Mouse (Mus musculus) intestine, postnatal 0 days (tissue): Measurements from ENCODE around the gene Psmb6. TPM values are rescaled to one million over a fixed set of nuclear protein-coding genes. Genes with fewer than 3 reads are reported as not detected.
"Not testable (repeated sequence)": the region's sequence is repeated elsewhere in the genome, so short reads cannot be mapped to it uniquely, and the experiment has no call there.

Source experiments
- ATAC-seq: fragments of 200-750 bp; cut with Nextera tagmentation; 2 replicates; pipeline ENCODE4 v1.8.0; 2017; ENCODE audit warnings: mild to moderate bottlenecking, moderate TSS enrichment, moderate library complexity
- H3K27ac ChIP-seq: fragments of 300-500 bp; sonication (generic); 2 replicates; pipeline ENCODE4 v1.5.1; 2014; ENCODE audit warnings: mild to moderate bottlenecking, low read depth, low read length, moderate library complexity
- H3K27me3 ChIP-seq: fragments of 300-500 bp; sonication (generic); replicated peaks from 2 replicates; pipeline ENCODE4 v1.6.1; 2014; ENCODE audit warnings: low read length, mixed read lengths; ENCODE audit not compliant: control insufficient read depth, insufficient read depth
- H3K36me3 ChIP-seq: fragments of 300-500 bp; sonication (generic); 2 replicates; pipeline ENCODE4 v1.6.1; 2014; ENCODE audit warnings: mild to moderate bottlenecking, moderate library complexity; ENCODE audit not compliant: control insufficient read depth, insufficient read depth
- H3K4me1 ChIP-seq: fragments of 300-500 bp; sonication (generic); replicated peaks from 2 replicates; pipeline ENCODE4 v1.6.1; 2014; ENCODE audit warnings: antibody characterized with exemption, low read length, mixed read lengths; ENCODE audit not compliant: control insufficient read depth, insufficient read depth
- H3K4me2 ChIP-seq: fragments of 300-500 bp; sonication (generic); replicated peaks from 2 replicates; pipeline ENCODE4 v1.6.1; 2014; ENCODE audit warnings: low read depth, mild to moderate bottlenecking, moderate library complexity
- H3K4me3 ChIP-seq: fragments of 300-500 bp; sonication (generic); 2 replicates; pipeline ENCODE4 v1.5.1; 2014; ENCODE audit warnings: low read depth, low read length
- H3K9ac ChIP-seq: fragments of 300-500 bp; sonication (generic); 2 replicates; pipeline ENCODE4 v1.6.1; 2014; ENCODE audit warnings: mild to moderate bottlenecking, low read depth, low read length
- H3K9me3 ChIP-seq: fragments of 300-500 bp; sonication (generic); 2 replicates; pipeline ENCODE4 v1.6.1; 2016; ENCODE audit warnings: mixed run types; ENCODE audit not compliant: control insufficient read depth
- CTCF ChIP-seq: sonication (generic); IDR thresholded peaks from 2 replicates; pipeline ENCODE4 v1.5.1; 2016; ENCODE audit warnings: low read depth, mild to moderate bottlenecking, control low read depth, antibody characterized with exemption, moderate library complexity
- WGBS: fragments of 180-500 bp; shearing (Covaris S2); extraction: QIAGEN DNeasy Blood & Tissue Kit; methylation state at CpG from one replicate; pipeline ENCODE4 v1.1.7; 2014; 5-methylcytosine and 5-hydroxymethylcytosine counted together
- polyA plus RNA-seq: library from polyadenylated mRNA; unstranded; fragments of >200 nt; fragmentation: Nextera tagmentation; extraction: Ambion mirVana; gene quantifications from 2 replicates; pipeline ENCODE4 v1.2.1, GENCODE M21; 2015

The Psmb6 gene
- polyA plus RNA-seq, 1 experiment from 2014 or later, result 489 TPM

DNA sequence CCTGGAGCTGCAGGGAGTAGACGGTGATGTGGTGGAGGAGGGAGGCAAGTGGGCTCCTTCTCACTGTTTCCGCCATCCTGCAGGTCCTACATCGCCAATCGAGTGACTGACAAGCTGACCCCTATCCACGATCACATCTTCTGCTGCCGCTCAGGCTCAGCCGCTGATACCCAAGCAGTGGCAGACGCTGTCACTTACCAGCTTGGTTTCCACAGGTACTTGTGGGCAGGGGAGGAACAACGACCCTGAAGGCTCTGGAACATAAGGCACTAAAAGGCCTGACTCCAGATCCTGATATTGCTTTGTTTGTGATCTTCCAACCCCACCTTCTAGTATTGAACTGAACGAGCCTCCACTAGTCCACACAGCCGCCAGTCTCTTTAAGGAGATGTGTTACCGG lies 1.0 kb downstream of the Psmb6 start:
- no peak for ATAC-seq
- Histone ChIP-seq H3K27me3 (no peaks in the 10 kb centered on the region), H3K4me3 (no peak overlapping the region; the same call in 1 of the 2 replicates), H3K4me2 (peak overlapping the region; percentile 71), H3K9me3 (no peaks in the 10 kb centered on the region), H3K9ac (no peak overlapping the region), H3K4me1 (no peaks in the 10 kb centered on the region), H3K27ac (no peak overlapping the region), H3K36me3 (peaks cover 26% of the 10 kb centered on the region)
- WGBS, result 82% methylated on average over 12 of the region's 12 CpGs
- no peak for TF ChIP-seq CTCF

DNA sequence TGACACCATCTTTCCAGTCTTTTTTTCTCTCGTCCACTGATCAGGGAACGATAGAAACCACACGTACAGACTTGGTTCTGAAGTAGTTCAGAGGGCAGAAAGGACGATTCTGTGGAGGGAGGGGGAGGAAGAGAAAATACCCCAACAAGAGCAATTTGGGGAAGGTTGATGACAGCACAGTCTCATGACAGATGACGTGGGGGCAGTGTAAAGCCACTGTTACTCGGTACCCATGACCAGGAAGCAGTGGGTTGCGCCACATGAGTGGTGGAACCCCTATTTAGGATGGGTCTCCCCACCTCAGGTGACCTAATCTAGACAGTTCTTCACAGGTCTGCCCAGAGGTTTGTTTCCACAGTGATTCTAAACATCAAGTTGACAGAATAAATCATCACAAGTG lies 3.4 kb downstream of the Psmb6 start:
- Histone ChIP-seq H3K36me3 (peaks cover 26% of the 10 kb centered on the region), H3K9me3 (no peaks in the 10 kb centered on the region), H3K27me3 (no peaks in the 10 kb centered on the region), H3K9ac (no peak overlapping the region), H3K27ac (no peak overlapping the region; the same call in 1 of the 2 replicates), H3K4me3 (no peak overlapping the region), H3K4me2 (no peak overlapping the region), H3K4me1 (no peaks in the 10 kb centered on the region)
- TF ChIP-seq CTCF, result no peak
- 86% methylated on average over 7 of the region's 7 CpGs for WGBS
- no peak for ATAC-seq

DNA sequence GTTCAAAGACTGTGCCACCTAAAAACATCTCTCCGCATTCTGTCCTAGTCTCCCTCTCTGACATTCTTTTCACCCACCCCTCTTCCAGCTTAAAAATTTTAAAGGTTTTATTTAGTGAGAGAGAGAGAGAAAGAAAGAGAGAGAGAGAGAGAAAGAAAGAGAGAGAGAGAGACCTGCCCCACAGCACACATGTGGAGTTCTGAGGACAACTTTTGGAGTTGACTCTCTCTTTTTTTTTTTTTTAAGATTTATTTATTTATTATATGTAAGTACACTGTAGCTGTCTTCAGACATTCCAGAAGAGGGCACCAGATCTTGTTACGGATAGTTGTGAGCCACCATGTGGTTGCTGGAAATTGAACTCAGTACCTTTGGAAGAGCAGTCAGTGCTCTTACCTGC lies 5.9 kb downstream of the Psmb6 start:
- H3K4me2 ChIP-seq, ATAC-seq: not testable (repeated sequence)
- TF ChIP-seq CTCF, result peak; percentile 28; the same call in 1 of the 2 replicates

DNA sequence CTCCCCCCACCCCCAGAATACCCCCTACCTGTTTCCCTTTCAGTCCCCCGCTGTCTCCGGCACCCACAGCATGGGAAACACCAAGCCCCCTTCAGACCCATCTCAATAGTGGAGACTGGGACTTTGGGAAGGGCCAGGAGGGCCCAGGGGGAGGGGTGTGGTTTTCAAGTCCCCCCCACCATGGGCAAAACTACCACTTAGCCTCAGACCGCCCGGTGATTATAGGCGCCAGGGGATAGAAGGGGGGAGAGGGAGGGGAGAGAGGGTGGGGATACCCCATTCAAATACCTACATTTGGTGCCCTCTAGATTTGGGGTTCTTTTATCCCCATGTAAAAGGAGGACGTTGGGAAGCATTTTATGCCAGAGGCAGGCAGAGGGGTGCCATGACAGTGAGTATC lies 7.7 kb downstream of the Psmb6 start, which contains the start of gene Gm40193:
Gene Gm40193 (minus strand): TSS at position 101 of the 400 bp plus-strand sequence.
- Histone ChIP-seq H3K4me3 (no peak within 1 kb of the TSS), H3K9me3 (no peaks in the 10 kb centered on the region), H3K27me3 (no peaks in the 10 kb centered on the region), H3K36me3 (peaks cover 10% of the 10 kb centered on the region; the same call in 1 of the 2 replicates), H3K27ac (no peak within 1 kb of the TSS), H3K4me1 (no peaks in the 10 kb centered on the region), H3K9ac (no peak within 1 kb of the TSS), H3K4me2 (no peak within 1 kb of the TSS)
- 81% methylated on average over 6 of the region's 6 CpGs for WGBS
- TF ChIP-seq CTCF, result no peak
- no peak for ATAC-seq

More for the DNA sequence above, 5.9 kb downstream of the Psmb6 start:
- H3K36me3 ChIP-seq, result peaks cover 26% of the 10 kb centered on the region
- H3K9me3 ChIP-seq, H3K9ac ChIP-seq, H3K27ac ChIP-seq, H3K4me3 ChIP-seq, H3K4me1 ChIP-seq, H3K27me3 ChIP-seq: not testable (repeated sequence)
- WGBS, result 78% methylated on average over 2 of the region's 2 CpGs

DNA sequence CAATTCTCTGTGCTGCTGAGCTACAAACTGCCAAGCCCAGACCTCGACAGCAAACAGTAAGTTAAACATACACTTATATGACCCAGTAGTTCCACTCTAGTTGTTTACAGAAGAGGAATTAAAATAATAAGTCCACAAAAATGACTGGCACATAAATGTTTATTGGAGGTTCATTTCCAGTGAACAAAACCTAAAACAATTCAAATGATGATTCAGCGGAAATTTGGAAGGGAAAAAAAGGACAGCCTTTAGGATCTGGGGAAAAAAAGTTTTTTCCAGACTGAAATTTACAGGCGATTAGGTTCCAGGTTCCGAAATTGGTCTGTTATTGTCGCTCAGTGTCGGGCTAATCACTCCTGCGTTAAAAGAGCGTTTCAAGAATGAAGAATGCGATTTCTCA lies 14.3 kb downstream of the Psmb6 start:
- Histone ChIP-seq H3K27me3 (no peaks in the 10 kb centered on the region), H3K9me3 (no peaks in the 10 kb centered on the region), H3K4me3 (peak overlapping the region; percentile 73), H3K4me2 (peak overlapping the region; percentile 88), H3K9ac (peak overlapping the region; percentile 71; the same call in 1 of the 2 replicates), H3K27ac (0 out of 2 replicates have a peak overlapping the region, but pooled peaks have one; percentile 70), H3K4me1 (no peaks in the 10 kb centered on the region), H3K36me3 (no peaks in the 10 kb centered on the region; the same call in 1 of the 2 replicates)
- WGBS, result 5% methylated on average over 9 of the region's 9 CpGs
- no peak for TF ChIP-seq CTCF
- ATAC-seq, result peak; percentile 8; the same call in 1 of the 2 replicates

DNA sequence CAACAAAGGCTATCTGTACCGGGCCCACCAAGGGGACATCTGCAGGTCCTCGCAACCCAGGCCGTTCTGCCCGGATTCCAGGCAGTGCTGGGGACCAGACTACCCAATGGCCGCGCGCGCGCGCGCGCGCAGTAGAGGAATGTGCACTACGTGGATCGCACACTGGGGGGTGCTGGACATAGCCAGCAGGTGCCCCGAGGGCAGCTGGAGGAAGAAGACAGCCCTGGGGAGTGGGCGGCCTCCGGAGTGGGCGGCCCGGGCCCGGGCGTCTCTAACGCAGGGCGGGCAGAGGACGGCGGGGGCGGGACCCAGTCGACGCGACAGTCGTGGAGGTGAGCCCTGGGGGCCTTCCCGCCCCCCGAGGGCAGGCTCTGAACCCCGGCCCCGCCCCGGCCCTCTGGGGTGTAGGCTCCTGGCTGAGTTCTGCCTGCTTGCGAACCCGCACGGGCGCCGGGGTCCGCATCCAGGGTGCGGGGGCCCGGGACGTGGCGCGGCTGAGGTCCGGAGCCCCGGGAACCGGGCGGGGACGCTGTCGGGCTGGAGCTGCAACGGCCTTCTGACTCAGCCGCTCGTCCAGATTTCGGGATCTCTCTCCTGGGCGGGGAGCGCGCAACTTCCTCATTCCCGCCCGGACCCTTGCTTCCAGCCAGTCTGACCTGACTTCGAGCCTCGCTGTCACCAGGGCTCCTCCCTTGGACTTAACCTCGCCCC lies 14.9 kb downstream of the Psmb6 start, which contains the start of gene Pld2:
Gene Pld2 (plus strand): TSS at position 188 of the 711 bp plus-strand sequence.
- WGBS, result under 1% methylated on average over 55 of the region's 65 CpGs
- TF ChIP-seq CTCF, result peak; percentile 80
- Histone ChIP-seq H3K9ac (peak within 1 kb of the TSS; percentile 71), H3K4me3 (peak within 1 kb of the TSS; percentile 73), H3K36me3 (no peaks in the 10 kb centered on the region; the same call in 1 of the 2 replicates), H3K4me1 (no peaks in the 10 kb centered on the region), H3K4me2 (peak within 1 kb of the TSS; percentile 88), H3K27me3 (no peaks in the 10 kb centered on the region), H3K27ac (peak within 1 kb of the TSS; percentile 70), H3K9me3 (no peaks in the 10 kb centered on the region)
- peak; percentile 94 for ATAC-seq
